Mouse (Mus musculus) small intestine, adult 2 months (tissue): ENCODE results near the gene Cct5. TPM values are rescaled to one million over a fixed set of nuclear protein-coding genes. Genes with fewer than 3 reads are reported as not detected.

Experiments
- H3K27ac ChIP-seq: fragments of 200-500 bp; 2 replicates; pipeline ENCODE4 v1.5.1; 2012; ENCODE audit warnings: low read depth, low read length, control low read depth, inconsistent platforms; ENCODE audit not compliant: insufficient read depth
- H3K27me3 ChIP-seq: fragments of 200-500 bp; 2 replicates; pipeline ENCODE4 v1.6.1; 2012; ENCODE audit warnings: mild to moderate bottlenecking, moderate library complexity, low read length, inconsistent platforms; ENCODE audit not compliant: control insufficient read depth, insufficient read depth
- H3K36me3 ChIP-seq: fragments of 200-500 bp; 2 replicates; pipeline ENCODE4 v1.6.1; 2012; ENCODE audit warnings: mild to moderate bottlenecking, low read length, control low read depth, inconsistent platforms; ENCODE audit not compliant: control insufficient read depth, insufficient read depth
- H3K4me1 ChIP-seq: fragments of 200-500 bp; 2 replicates; pipeline ENCODE4 v1.6.1; 2012; ENCODE audit warnings: low read length, inconsistent platforms, mixed read lengths; ENCODE audit not compliant: control insufficient read depth, insufficient read depth, insufficient read length
- H3K4me3 ChIP-seq: fragments of 200-500 bp; 2 replicates; pipeline ENCODE4 v1.5.1; 2012; ENCODE audit warnings: low read depth, mild to moderate bottlenecking, control low read depth, inconsistent platforms, low read length, moderate library complexity
- CTCF ChIP-seq: fragments of 200-500 bp; IDR thresholded peaks from 2 replicates; pipeline ENCODE4 v1.5.1; 2012; ENCODE audit warnings: low read depth, mild to moderate bottlenecking, control low read depth, inconsistent platforms, low read length, moderate library complexity, mixed read lengths; ENCODE audit not compliant: insufficient replicate concordance, insufficient read length; ENCODE audit errors: extremely low read depth
- POLR2A ChIP-seq: fragments of 200-500 bp; IDR thresholded peaks from 2 replicates; pipeline ENCODE4 v1.6.1; 2012; ENCODE audit warnings: low read depth, mild to moderate bottlenecking, control low read depth, inconsistent platforms, low read length, moderate library complexity
- WGBS: fragments of 180-500 bp; shearing (Covaris S2); methylation state at CpG from one replicate; pipeline ENCODE4 v1.1.7; 2018; 5-methylcytosine and 5-hydroxymethylcytosine counted together
- polyA plus RNA-seq: library from polyadenylated mRNA; depleted of rRNA; stranded (reverse); fragments of >200 nt; gene quantifications from 2 replicates; pipeline ENCODE4 v1.2.3, GENCODE M21; 2012

Cct5 gene
- polyA plus RNA-seq, 1 experiment: 38.8 TPM

- Histone ChIP-seq H3K4me3 (no peak overlapping the region), H3K27ac (no peak overlapping the region), H3K36me3 (peaks cover 14% of the 10 kb centered on the region)
Observed at GRCm38 (mm10) chr15:31599834-31600233, 1.8 kb downstream of the Cct5 start.

GRCm38 (mm10) chr15:31595651-31596050, 6.0 kb downstream of the Cct5 start:
- TF ChIP-seq POLR2A: no peak
- no peak for TF ChIP-seq CTCF
- Histone ChIP-seq H3K36me3 (peaks cover 51% of the 10 kb centered on the region), H3K27me3 (no peaks in the 10 kb centered on the region), H3K27ac (no peak overlapping the region), H3K4me1 (peaks cover 6% of the 10 kb centered on the region; the same call in 1 of the 2 replicates), H3K4me3 (no peak overlapping the region)
- 71% methylated on average over 7 of the region's 7 CpGs for WGBS

More at GRCm38 (mm10) chr15:31599834-31600233, 1.8 kb downstream of the Cct5 start:
- TF ChIP-seq CTCF (no peak), POLR2A (no peak)
- Histone ChIP-seq H3K27me3 (no peaks in the 10 kb centered on the region), H3K4me1 (peaks cover 10% of the 10 kb centered on the region)
- 26% methylated on average over 4 of the region's 4 CpGs for WGBS

- H3K36me3 ChIP-seq: peaks cover 64% of the 10 kb centered on the region
- no peak overlapping the region for H3K27ac ChIP-seq
- TF ChIP-seq POLR2A (no peak), CTCF (no peak)
- H3K4me1 ChIP-seq: no peaks in the 10 kb centered on the region; the same call in 1 of the 2 replicates
- H3K4me3 ChIP-seq: no peak overlapping the region
- no peaks in the 10 kb centered on the region for H3K27me3 ChIP-seq
- 76% methylated on average over 14 of the region's 14 CpGs for WGBS
Observed at GRCm38 (mm10) chr15:31594260-31594659, 7.3 kb downstream of the Cct5 start.

GRCm38 (mm10) chr15:31592531-31592930, 9.1 kb downstream of the Cct5 start:
- Histone ChIP-seq H3K27ac (no peak overlapping the region), H3K4me3 (no peak overlapping the region), H3K4me1 (no peaks in the 10 kb centered on the region), H3K36me3 (peaks cover 70% of the 10 kb centered on the region), H3K27me3 (no peaks in the 10 kb centered on the region)
- WGBS: 74% methylated on average over 8 of the region's 8 CpGs
- TF ChIP-seq CTCF: no peak
- TF ChIP-seq POLR2A: no peak

GRCm38 (mm10) chr15:31590176-31590575, 11.4 kb downstream of the Cct5 start:
- Histone ChIP-seq H3K36me3 (peaks cover 58% of the 10 kb centered on the region), H3K27ac (no peak overlapping the region), H3K4me1 (peaks cover 3% of the 10 kb centered on the region; the same call in 1 of the 2 replicates), H3K27me3 (no peaks in the 10 kb centered on the region), H3K4me3 (no peak overlapping the region)
- 89% methylated on average over 5 of the region's 5 CpGs for WGBS
- TF ChIP-seq CTCF: no peak
- no peak for TF ChIP-seq POLR2A

GRCm38 (mm10) chr15:31588989-31589640, 12.5 kb downstream of the Cct5 start:
- H3K4me3 ChIP-seq: no peak overlapping the region
- no peak overlapping the region for H3K27ac ChIP-seq
- peaks cover 10% of the 10 kb centered on the region; the same call in 1 of the 2 replicates for H3K4me1 ChIP-seq
- WGBS: 62% methylated on average over 8 of the region's 8 CpGs
- peaks cover 49% of the 10 kb centered on the region for H3K36me3 ChIP-seq
- no peaks in the 10 kb centered on the region for H3K27me3 ChIP-seq
- TF ChIP-seq CTCF: no peak
- no peak for TF ChIP-seq POLR2A

- H3K27me3 ChIP-seq: no peaks in the 10 kb centered on the region
- H3K36me3 ChIP-seq: peaks cover 37% of the 10 kb centered on the region
- no peak overlapping the region for H3K4me3 ChIP-seq
- H3K4me1 ChIP-seq: peaks cover 16% of the 10 kb centered on the region; the same call in 1 of the 2 replicates
- no peak overlapping the region for H3K27ac ChIP-seq
- TF ChIP-seq POLR2A: no peak
- no peak for TF ChIP-seq CTCF
- 54% methylated on average over 2 of the region's 2 CpGs for WGBS
Observed at GRCm38 (mm10) chr15:31587789-31588188, 13.8 kb downstream of the Cct5 start.
